Mouse (Mus musculus): Measurements from ENCODE around the gene Ptger3. TPM values are rescaled to one million over a fixed set of nuclear protein-coding genes. Genes with fewer than 3 reads are reported as not detected.

The Ptger3 gene
- polyA plus RNA-seq, 1 experiment from 2014 or later, result 2.9 TPM

- Histone ChIP-seq H3K27ac (no peak overlapping the region), H3K4me1 (no peaks in the 10 kb centered on the region), H3K9me3 (no peaks in the 10 kb centered on the region), H3K4me3 (no peak overlapping the region), H3K36me3 (no peaks in the 10 kb centered on the region), H3K27me3 (replicated peaks) (no peaks in the 10 kb centered on the region), H3K9ac (no peak overlapping the region), H3K4me2 (replicated peaks) (no peak overlapping the region)
- WGBS, result 44% methylated on average over 1 of the region's 1 CpGs
- no peak for ATAC-seq (ENCODE audit: low FRiP score, low read depth)
Measured at GRCm38 (mm10) chr3:157665471-157665870, 98.8 kb downstream of the Ptger3 start.

- H3K9me3 ChIP-seq, result no peaks in the 10 kb centered on the region
- H3K27me3 ChIP-seq (replicated peaks), result no peaks in the 10 kb centered on the region
- H3K4me3 ChIP-seq, result no peak overlapping the region
- WGBS, result 85% methylated on average over 2 of the region's 2 CpGs
- H3K36me3 ChIP-seq, result no peaks in the 10 kb centered on the region
- no peak overlapping the region for H3K9ac ChIP-seq
- no peak for ATAC-seq (ENCODE audit: low FRiP score, low read depth)
- H3K27ac ChIP-seq, result no peak overlapping the region
- no peak overlapping the region for H3K4me2 ChIP-seq (replicated peaks)
- H3K4me1 ChIP-seq, result no peaks in the 10 kb centered on the region
Measured at GRCm38 (mm10) chr3:157666142-157666541, 99.5 kb downstream of the Ptger3 start.

GRCm38 (mm10) chr3:157686105-157686504 lies 119.4 kb downstream of the Ptger3 start:
- H3K27ac ChIP-seq, result no peak overlapping the region
- 89% methylated on average over 3 of the region's 3 CpGs for WGBS
- H3K27me3 ChIP-seq (replicated peaks), result no peaks in the 10 kb centered on the region
- no peaks in the 10 kb centered on the region for H3K36me3 ChIP-seq
- H3K9ac ChIP-seq, result no peak overlapping the region
- H3K9me3 ChIP-seq, result no peaks in the 10 kb centered on the region
- H3K4me1 ChIP-seq, result no peaks in the 10 kb centered on the region
- H3K4me2 ChIP-seq (replicated peaks), result no peak overlapping the region
- H3K4me3 ChIP-seq, result no peak overlapping the region
- no peak for ATAC-seq (ENCODE audit: low FRiP score, low read depth)

- H3K4me3 ChIP-seq, result no peak overlapping the region
- H3K9ac ChIP-seq, result no peak overlapping the region
- H3K27me3 ChIP-seq (replicated peaks), result no peaks in the 10 kb centered on the region
- H3K9me3 ChIP-seq, result no peaks in the 10 kb centered on the region
- no peaks in the 10 kb centered on the region for H3K4me1 ChIP-seq
- WGBS, result 60% methylated on average over 6 of the region's 6 CpGs
- no peak overlapping the region for H3K27ac ChIP-seq
- no peaks in the 10 kb centered on the region for H3K36me3 ChIP-seq
- ATAC-seq (ENCODE audit: low FRiP score, low read depth), result no peak
- no peak overlapping the region for H3K4me2 ChIP-seq (replicated peaks)
Measured at GRCm38 (mm10) chr3:157688419-157689162, 121.9 kb downstream of the Ptger3 start.

MicroRNA genes within 50 kb of the gene (microRNA counts, 519-probe panel; counts per million panel counts)
- microRNA mmu-miR-186, result 342 counts per million, percentile 67 among the panel's probes with 10 or more counts

Small RNAs within 50 kb of the gene (microRNA-seq; reads per million reads assigned to microRNA genes)
- 401 reads per million, percentile 69 among the genes with 10 or more reads in this experiment for gene Mir186

Other genes starting within 250 kb of the Ptger3 start
- gene Zranb2, start 32.7 kb upstream of the Ptger3 start, polyA plus RNA-seq (2016; fragmentation: Nextera tagmentation; extraction: Ambion mirVana), result 120 and 129 TPM in 2 replicates

All from neural tube, embryonic 12.5 days (tissue).